Mouse (Mus musculus) lung, embryonic 16.5 days (tissue): ENCODE data around the gene Actb. TPM values are rescaled to one million over a fixed set of nuclear protein-coding genes. Genes with fewer than 3 reads are reported as not detected.

Source experiments
- ATAC-seq: fragments of 200-750 bp; cut with Nextera tagmentation; 2 replicates; pipeline ENCODE4 v1.8.0; 2017; ENCODE audit warnings: low read depth, mild to moderate bottlenecking, moderate library complexity
- H3K27ac ChIP-seq: fragments of 300-500 bp; sonication (generic); 2 replicates; pipeline ENCODE4 v1.5.1; 2014; ENCODE audit warnings: mild to moderate bottlenecking, control low read depth, low read length
- H3K27me3 ChIP-seq: fragments of 300-500 bp; sonication (generic); 2 replicates; pipeline ENCODE4 v1.6.1; 2014; ENCODE audit warnings: low read depth, low read length, mixed read lengths; ENCODE audit not compliant: control insufficient read depth, insufficient read depth
- H3K36me3 ChIP-seq: fragments of 300-500 bp; sonication (generic); 2 replicates; pipeline ENCODE4 v1.6.1; 2014; ENCODE audit warnings: low read length; ENCODE audit not compliant: control insufficient read depth, insufficient read depth
- H3K4me1 ChIP-seq: fragments of 300-500 bp; sonication (generic); replicated peaks from 2 replicates; pipeline ENCODE4 v1.6.1; 2014; ENCODE audit warnings: low read length, mixed read lengths; ENCODE audit not compliant: control insufficient read depth, insufficient read depth
- H3K4me2 ChIP-seq: fragments of 300-500 bp; sonication (generic); 2 replicates; pipeline ENCODE4 v1.6.1; 2014; ENCODE audit warnings: low read depth, low read length, control low read depth
- H3K4me3 ChIP-seq: fragments of 300-500 bp; sonication (generic); 2 replicates; pipeline ENCODE4 v1.5.1; 2014; ENCODE audit warnings: mild to moderate bottlenecking, low read length, control low read depth
- H3K9ac ChIP-seq: fragments of 300-500 bp; sonication (generic); 2 replicates; pipeline ENCODE4 v1.6.1; 2014; ENCODE audit warnings: low read length, control low read depth
- H3K9me3 ChIP-seq: fragments of 300-500 bp; sonication (generic); 2 replicates; pipeline ENCODE4 v1.6.1; 2016; ENCODE audit warnings: low read length; ENCODE audit not compliant: control insufficient read depth
- WGBS: fragments of 180-500 bp; shearing (Covaris S2); extraction: QIAGEN DNeasy Blood & Tissue Kit; methylation state at CpG from one replicate; pipeline ENCODE4 v1.1.7; 2014; 5-methylcytosine and 5-hydroxymethylcytosine counted together
- polyA plus RNA-seq: library from polyadenylated mRNA; unstranded; fragments of >200 nt; fragmentation: Nextera tagmentation; extraction: Ambion mirVana; gene quantifications from 2 replicates; pipeline ENCODE4 v1.2.1, GENCODE M21; 2015

The Actb gene
- polyA plus RNA-seq, 1 experiment from 2014 or later: 18,603 TPM

DNA sequence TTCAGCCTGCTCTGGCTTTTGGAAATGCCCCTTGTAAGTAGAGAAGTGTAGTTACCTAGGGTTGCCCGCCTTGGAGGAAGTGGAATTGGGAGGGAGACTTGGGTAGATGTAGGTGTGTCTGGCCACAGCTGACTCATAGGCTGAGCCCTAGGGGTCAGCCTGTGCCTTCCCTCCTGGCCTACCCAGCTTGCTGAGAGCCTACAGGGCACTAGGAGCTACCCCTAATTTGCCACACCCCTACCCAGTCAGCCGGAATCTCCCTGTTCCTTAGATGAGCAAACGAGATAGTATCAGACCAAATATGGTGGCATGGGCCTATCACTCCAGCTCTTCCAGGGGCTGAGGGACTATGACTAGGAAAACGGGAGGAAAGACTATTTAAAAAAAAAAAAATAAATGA lies 6.2 kb upstream of the Actb start:
- Histone ChIP-seq H3K27ac (no peak overlapping the region), H3K4me2 (no peak overlapping the region), H3K27me3 (no peaks in the 10 kb centered on the region), H3K4me1 (peaks cover 32% of the 10 kb centered on the region), H3K9me3 (no peaks in the 10 kb centered on the region), H3K9ac (no peak overlapping the region), H3K36me3 (no peaks in the 10 kb centered on the region), H3K4me3 (no peak overlapping the region)
- ATAC-seq: no peak
- WGBS: 68% methylated on average over 4 of the region's 4 CpGs

DNA sequence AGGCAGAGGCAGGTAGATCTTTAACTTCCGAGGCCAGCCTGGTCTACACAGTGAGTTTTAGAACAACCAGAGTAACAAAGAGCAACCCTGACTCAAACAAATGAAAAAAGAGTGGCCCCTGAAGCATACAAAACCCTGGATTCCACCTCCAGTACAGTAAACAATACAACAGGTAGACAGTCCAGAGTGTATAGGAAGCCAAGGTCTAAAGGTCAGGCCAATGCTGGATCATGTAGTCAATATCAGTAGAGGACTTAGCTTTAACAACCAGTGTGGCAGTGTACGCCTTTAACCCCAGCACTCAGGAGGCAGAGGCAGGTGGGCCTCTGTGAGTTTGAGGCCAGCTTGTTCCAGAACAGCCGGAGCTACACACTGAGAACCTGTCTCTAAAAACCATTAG lies 5.8 kb upstream of the Actb start:
- 94% methylated on average over 3 of the region's 3 CpGs for WGBS
- H3K9me3 ChIP-seq: no peaks in the 10 kb centered on the region
- no peak overlapping the region for H3K27ac ChIP-seq
- no peaks in the 10 kb centered on the region for H3K36me3 ChIP-seq
- H3K4me1 ChIP-seq: peaks cover 36% of the 10 kb centered on the region
- no peak overlapping the region for H3K9ac ChIP-seq
- H3K4me2 ChIP-seq: no peak overlapping the region
- no peak overlapping the region for H3K4me3 ChIP-seq
- ATAC-seq: no peak
- no peaks in the 10 kb centered on the region for H3K27me3 ChIP-seq

DNA sequence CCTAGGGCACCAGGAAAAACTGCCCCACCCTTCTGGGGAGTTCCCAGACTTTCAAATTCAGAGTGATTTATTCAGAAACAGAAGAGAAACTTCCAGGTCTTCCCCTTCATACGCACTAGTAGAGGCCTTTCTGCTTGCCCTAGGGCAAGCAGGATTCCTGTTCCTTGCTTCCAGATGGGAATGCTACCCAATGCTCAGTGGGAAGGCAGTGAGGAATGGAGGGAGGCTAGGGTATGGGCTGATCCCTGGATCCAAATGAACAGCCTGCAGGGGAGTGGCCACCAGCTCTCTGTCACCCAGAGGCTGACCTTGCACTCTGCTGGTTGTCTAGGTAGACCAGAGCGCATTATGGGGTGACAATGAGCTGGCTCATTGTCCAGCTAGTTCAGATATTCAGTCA lies 5.1 kb upstream of the Actb start:
- no peaks in the 10 kb centered on the region for H3K27me3 ChIP-seq
- 95% methylated on average over 2 of the region's 2 CpGs for whole genome bisulfite sequencing
- H3K9me3 ChIP-seq: no peaks in the 10 kb centered on the region
- H3K9ac ChIP-seq: no peak overlapping the region
- no peaks in the 10 kb centered on the region for H3K36me3 ChIP-seq
- no peak overlapping the region for H3K4me3 ChIP-seq
- ATAC-seq: no peak
- peaks cover 37% of the 10 kb centered on the region for H3K4me1 ChIP-seq
- no peak overlapping the region for H3K27ac ChIP-seq
- no peak overlapping the region for H3K4me2 ChIP-seq

DNA sequence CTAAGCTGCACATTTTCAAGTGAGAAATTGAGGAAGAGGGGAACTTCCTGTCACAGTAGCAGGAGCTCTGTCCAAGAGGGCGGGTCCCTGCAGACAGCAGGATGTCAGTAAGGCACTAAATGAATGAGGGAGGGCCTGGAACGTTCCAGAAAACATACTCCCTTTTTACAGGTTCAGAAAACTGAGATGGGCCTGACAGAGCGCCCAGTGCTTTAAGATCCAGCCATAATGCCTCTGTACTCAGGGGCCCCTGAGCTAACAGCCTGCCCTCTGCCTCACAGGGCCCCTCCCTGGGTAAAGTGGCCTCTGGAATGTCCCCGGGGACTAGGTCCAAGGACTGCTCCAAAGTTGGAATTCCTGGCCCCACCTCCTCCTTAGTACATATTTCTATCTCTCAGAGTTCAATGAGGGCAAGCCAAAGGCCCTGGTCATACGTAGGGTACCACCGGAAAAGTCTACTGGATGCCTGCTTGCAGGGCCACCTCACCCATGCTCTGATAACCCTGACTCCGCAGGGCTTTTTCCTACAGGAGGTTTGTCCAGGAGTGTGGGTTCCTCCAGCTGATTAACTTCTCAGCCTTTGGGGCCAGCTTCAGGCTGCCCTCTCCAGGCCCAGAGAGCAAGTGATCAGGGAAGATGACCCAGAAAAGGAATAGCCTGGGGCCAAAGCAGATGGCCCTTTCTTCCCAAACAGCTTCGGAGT lies 3.2 kb upstream of the Actb start:
- WGBS: 23% methylated on average over 8 of the region's 8 CpGs

DNA sequence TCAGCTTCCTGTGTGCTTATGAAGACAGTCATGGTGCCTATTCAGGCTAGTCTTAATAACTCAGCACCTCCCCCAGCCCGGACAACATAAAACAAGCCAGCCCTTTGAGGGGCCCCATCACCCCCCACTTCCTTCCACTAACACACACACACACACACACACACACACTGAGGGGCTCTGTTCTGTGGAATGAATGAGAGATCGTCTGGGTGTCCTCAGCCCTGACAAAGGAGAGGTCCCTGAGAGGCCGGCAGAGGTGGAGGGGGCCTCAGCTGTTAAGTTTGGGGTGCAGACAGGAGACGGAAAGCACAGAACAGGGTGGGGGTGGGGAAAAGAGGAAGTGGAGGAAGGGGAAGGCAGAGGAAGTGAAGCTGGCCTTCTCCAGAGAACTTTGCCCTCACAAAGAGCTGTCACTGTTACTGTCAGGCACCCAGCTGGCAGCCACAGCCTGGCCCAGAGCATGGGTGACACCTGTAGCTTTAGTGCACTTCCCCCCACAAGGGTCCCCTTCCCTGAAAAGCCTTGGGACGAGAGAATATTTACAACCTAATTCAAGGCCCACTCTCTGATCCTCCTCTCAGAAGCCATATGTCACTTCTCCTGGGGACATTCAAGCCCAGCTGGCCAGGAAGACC lies 2.5 kb upstream of the Actb start:
- 10% methylated on average over 5 of the region's 5 CpGs for WGBS
- ATAC-seq: no peak
- Histone ChIP-seq H3K4me2 (peak overlapping the region; percentile 37), H3K4me3 (no peak overlapping the region; the same call in 1 of the 2 replicates), H3K4me1 (peaks cover 46% of the 10 kb centered on the region), H3K9ac (peak overlapping the region; percentile 82), H3K27ac (peak overlapping the region; percentile 100), H3K9me3 (no peaks in the 10 kb centered on the region), H3K36me3 (peaks cover 13% of the 10 kb centered on the region), H3K27me3 (no peaks in the 10 kb centered on the region)

More for the DNA sequence above, 3.2 kb upstream of the Actb start:
- H3K9me3 ChIP-seq: no peaks in the 10 kb centered on the region
- no peak for ATAC-seq
- peak overlapping the region; percentile 100 for H3K27ac ChIP-seq
- H3K4me1 ChIP-seq: peaks cover 39% of the 10 kb centered on the region
- peak overlapping the region; percentile 8 for H3K4me3 ChIP-seq
- peak overlapping the region; percentile 82 for H3K9ac ChIP-seq
- H3K27me3 ChIP-seq: no peaks in the 10 kb centered on the region
- H3K4me2 ChIP-seq: peak overlapping the region; percentile 37
- peaks cover 8% of the 10 kb centered on the region for H3K36me3 ChIP-seq

DNA sequence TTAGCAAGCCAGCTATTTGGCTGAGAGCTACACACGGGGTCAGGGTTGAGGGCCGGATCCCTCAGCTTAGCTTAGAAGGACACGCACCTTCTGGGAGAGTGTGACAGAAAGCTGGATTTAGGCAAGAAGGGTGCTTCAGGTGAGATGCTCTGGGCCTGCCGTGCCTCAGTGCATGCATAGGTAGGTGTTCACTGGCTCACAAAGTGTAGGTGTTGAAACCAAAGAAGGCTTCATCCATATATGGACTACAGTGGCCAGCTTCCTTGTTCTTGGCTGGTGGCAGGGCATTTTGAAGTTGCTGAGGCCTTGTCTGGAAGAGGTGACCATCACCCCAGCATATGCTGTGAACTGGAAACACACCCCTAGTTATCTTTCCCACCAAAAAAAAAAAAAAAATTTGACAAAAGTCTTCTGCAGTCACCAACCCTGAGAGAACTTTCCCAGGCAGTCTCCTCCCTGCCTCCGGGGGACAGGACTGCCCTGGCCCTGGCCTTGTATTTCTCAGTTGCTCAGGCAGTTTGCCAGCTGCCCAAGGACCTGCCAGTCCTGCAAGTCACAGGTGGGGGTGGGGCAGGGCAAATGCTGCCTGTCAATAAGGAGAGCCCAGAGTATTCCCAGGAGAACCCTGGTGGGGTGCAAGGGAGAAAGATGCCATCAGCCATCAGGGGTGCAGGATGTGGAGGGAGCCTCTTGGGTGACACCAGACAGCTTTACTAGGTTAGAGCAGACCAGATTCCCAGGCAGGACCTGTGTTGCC lies 1.4 kb upstream of the Actb start:
- 40% methylated on average over 5 of the region's 5 CpGs for WGBS
- Histone ChIP-seq H3K4me1 (peaks cover 50% of the 10 kb centered on the region), H3K9ac (peak overlapping the region; percentile 82)

DNA sequence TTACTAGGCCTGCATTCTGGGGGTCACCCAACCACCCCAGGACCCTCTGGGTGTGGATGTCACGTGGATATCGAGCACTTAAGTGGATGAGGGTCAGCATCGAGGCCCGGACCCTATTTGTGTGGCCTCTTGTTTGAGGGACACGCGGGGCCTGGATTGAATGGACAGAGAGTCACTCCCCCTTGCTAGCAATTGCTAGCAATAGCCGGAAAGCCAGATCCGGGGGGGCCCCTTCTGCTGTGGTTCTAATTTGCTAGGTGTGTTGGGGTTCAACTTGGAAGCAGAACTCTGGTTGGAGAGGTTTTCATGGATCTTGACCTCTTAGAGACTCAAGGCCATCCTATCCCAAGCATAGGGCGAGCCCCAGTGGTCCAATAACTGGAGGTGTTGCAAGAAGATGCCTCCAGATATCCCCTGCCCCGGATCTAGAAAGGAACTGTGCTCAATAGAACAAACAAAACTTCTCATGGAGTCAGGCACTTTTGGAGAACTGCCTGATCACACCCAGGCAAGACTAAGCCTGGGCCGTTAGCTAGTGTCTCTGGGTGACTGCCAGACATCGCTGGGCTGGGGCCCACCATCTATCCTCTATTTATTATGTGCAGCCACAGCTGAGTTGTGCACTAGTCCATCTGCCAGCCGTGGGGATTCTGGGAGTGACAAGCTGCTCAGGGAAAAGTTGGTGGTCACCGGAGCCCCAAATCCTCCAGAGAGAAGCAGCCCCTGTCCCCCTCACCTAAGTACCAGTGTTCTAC lies 671 bp upstream of the Actb start:
- peak; percentile 28 for ATAC-seq
- Histone ChIP-seq H3K9ac (peak overlapping the region; percentile 82), H3K36me3 (peaks cover 29% of the 10 kb centered on the region), H3K27ac (peak overlapping the region; percentile 100), H3K4me3 (peak overlapping the region; percentile 100), H3K4me2 (peak overlapping the region; percentile 75), H3K4me1 (peaks cover 50% of the 10 kb centered on the region), H3K27me3 (no peaks in the 10 kb centered on the region), H3K9me3 (no peaks in the 10 kb centered on the region)
- 12% methylated on average over 14 of the region's 14 CpGs for WGBS

More for the DNA sequence above, 1.4 kb upstream of the Actb start:
- H3K4me2 ChIP-seq: peak overlapping the region; percentile 75
- H3K27me3 ChIP-seq: no peaks in the 10 kb centered on the region
- peak overlapping the region; percentile 100 for H3K4me3 ChIP-seq
- peak overlapping the region; percentile 100 for H3K27ac ChIP-seq
- ATAC-seq: no peak
- H3K9me3 ChIP-seq: no peaks in the 10 kb centered on the region
- peaks cover 21% of the 10 kb centered on the region for H3K36me3 ChIP-seq

DNA sequence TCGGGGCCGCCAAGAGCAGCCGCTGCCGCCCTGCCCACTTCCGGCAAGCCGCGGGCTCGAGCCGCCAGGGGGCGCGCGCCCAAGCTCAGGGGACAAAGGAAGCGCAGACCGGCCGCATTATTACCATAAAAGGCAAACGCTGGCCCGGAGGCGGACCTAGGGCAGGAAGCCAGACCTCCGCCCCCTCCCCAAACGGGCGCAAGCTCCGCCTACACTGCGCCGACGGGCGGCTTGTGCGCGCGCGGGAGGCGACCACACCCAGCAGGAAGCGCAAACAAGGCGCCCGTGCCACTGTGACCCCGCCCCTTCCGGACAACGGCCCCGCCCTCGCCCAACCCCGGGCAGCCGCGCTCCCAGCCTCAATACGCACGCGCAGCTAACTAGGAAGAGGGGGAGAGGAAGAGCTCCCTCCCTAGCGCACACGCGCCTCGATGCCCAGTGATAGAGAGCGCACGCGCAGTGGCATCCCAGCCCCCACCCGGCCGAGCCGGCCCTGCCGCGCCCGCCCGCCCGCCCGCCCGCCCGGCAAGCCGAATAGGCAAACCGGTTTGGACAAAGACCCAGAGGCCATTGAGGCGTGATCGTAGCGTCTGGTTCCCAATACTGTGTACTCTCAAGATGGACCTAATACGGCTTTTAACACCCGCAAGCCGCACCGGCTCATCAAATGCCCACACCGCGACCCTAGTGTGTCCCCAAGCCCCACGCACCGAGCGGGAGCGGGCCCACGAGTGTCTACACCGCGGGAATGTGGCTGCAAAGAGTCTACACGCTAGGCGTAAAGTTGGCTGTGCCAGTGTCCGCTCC lies 626 bp downstream of the Actb start:
- Histone ChIP-seq H3K4me1 (peaks cover 47% of the 10 kb centered on the region), H3K27ac (peak overlapping the region; percentile 100), H3K4me3 (peak overlapping the region; percentile 100), H3K9me3 (no peaks in the 10 kb centered on the region), H3K4me2 (peak overlapping the region; percentile 83), H3K9ac (peak overlapping the region; percentile 100), H3K36me3 (peaks cover 38% of the 10 kb centered on the region), H3K27me3 (no peaks in the 10 kb centered on the region)
- peak; percentile 86 for ATAC-seq
- under 1% methylated on average over 81 of the region's 84 CpGs for WGBS
